Mouse (Mus musculus): Measurements from ENCODE around the gene Plod1. TPM values are rescaled to one million over a fixed set of nuclear protein-coding genes. Genes with fewer than 3 reads are reported as not detected.
A peak's percentile ranks its signal among the peaks of the same experiment; 100 is the strongest.
"Not testable (repeated sequence)": the region's sequence is repeated elsewhere in the genome, so short reads cannot be mapped to it uniquely, and the experiment has no call there.

Gene Plod1
- polyA plus RNA-seq, 1 experiment from 2014 or later = 20.4 TPM

DNA sequence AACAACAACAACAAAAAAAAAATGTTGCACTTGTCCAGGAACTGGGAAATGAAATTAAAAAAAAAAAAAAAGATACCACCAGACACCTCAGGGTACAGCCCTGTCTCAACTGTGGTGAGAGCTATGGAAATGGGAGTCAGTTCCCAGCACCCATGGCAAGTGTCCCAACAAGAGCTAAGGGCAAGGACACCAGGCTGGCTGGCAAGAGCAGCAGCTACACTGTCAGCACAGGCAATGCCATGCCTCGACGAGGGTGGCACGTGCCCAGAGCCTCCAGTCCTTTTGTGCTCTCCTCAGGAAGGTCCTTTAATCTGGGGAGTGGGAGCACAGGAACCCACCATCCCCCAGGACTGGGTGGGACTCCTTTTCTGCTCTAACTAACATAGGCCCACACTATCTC lies 52.4 kb downstream of the Plod1 start:
- Histone ChIP-seq H3K4me3 (replicated peaks) (no peak overlapping the region), H3K4me2 (replicated peaks) (no peak overlapping the region), H3K27ac (no peak overlapping the region), H3K36me3 (peaks cover 96% of the 10 kb centered on the region), H3K4me1 (replicated peaks) (no peaks in the 10 kb centered on the region), H3K9me3 (no peaks in the 10 kb centered on the region), H3K27me3 (no peaks in the 10 kb centered on the region), H3K9ac (replicated peaks) (no peak overlapping the region)
- WGBS = 94% methylated on average over 3 of the region's 3 CpGs
- ATAC-seq = no peak

DNA sequence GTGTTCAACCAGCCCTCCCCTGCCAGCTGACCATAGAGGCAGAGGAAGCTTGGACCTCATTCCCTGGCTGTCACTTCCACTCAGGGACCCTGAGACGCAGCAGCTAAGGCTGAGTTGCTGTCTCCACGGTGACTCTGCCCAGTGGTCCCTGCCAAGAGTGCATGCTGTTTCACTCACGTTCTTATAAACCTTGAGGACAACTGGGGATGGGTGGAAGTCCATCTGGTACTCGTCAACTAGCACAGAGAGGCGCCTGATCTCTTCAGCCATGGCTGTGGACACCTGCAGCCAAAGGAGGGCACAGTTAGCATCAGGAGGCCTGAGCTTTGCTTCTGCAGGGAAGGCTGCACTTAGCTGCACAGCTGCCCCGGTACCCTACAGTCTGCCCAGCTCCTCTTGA lies 53.5 kb downstream of the Plod1 start:
- H3K9me3 ChIP-seq = no peaks in the 10 kb centered on the region
- H3K27me3 ChIP-seq = no peaks in the 10 kb centered on the region
- no peaks in the 10 kb centered on the region for H3K4me1 ChIP-seq (replicated peaks)
- H3K4me2 ChIP-seq (replicated peaks) = no peak overlapping the region
- H3K36me3 ChIP-seq = peaks cover 96% of the 10 kb centered on the region
- H3K9ac ChIP-seq (replicated peaks) = no peak overlapping the region
- no peak overlapping the region for H3K4me3 ChIP-seq (replicated peaks)
- no peak overlapping the region for H3K27ac ChIP-seq
- 91% methylated on average over 6 of the region's 6 CpGs for WGBS
- no peak for ATAC-seq

- no peak overlapping the region for H3K27ac ChIP-seq
- H3K4me2 ChIP-seq (replicated peaks) = no peak overlapping the region
- H3K4me3 ChIP-seq (replicated peaks) = no peak overlapping the region
- 94% methylated on average over 7 of the region's 7 CpGs for WGBS
- no peaks in the 10 kb centered on the region for H3K27me3 ChIP-seq
- H3K9ac ChIP-seq (replicated peaks) = no peak overlapping the region
- H3K4me1 ChIP-seq (replicated peaks) = no peaks in the 10 kb centered on the region
- peaks cover 93% of the 10 kb centered on the region for H3K36me3 ChIP-seq
- no peaks in the 10 kb centered on the region for H3K9me3 ChIP-seq
- ATAC-seq = no peak
Measured at GRCm38 (mm10) chr4:147881792-147882191, 54.8 kb downstream of the Plod1 start.

- WGBS = 54% methylated on average over 5 of the region's 5 CpGs
- no peaks in the 10 kb centered on the region for H3K27me3 ChIP-seq
- H3K27ac ChIP-seq = no peak overlapping the region
- H3K9me3 ChIP-seq = no peaks in the 10 kb centered on the region
- peaks cover 93% of the 10 kb centered on the region for H3K36me3 ChIP-seq
- H3K4me2 ChIP-seq (replicated peaks) = no peak overlapping the region
- H3K4me1 ChIP-seq (replicated peaks) = no peaks in the 10 kb centered on the region
- no peak overlapping the region for H3K9ac ChIP-seq (replicated peaks)
- ATAC-seq = no peak
- H3K4me3 ChIP-seq (replicated peaks) = no peak overlapping the region
Measured at GRCm38 (mm10) chr4:147879865-147880264, 56.7 kb downstream of the Plod1 start.

DNA sequence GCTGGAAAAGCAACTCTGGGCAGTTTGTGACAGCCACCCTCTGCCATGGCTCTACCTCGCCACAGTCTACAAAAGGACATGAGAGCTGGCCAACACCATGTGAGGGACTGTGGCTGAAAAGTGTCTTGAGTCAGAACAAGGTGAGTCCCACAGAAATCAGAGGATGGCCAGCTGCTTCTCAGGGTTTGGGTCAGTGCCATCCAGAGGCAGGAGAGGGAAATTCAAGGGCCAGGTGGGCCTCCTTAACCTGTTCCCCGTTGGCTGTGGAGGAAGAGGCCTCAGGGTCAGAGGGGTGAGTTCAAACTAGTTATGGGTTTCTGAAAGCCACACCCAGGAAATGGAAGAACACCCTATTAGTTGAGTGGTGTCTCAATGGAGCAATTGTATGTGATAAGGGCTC lies 57.1 kb downstream of the Plod1 start:
- ATAC-seq = no peak
- no peaks in the 10 kb centered on the region for H3K4me1 ChIP-seq (replicated peaks)
- H3K36me3 ChIP-seq = peaks cover 94% of the 10 kb centered on the region
- no peak overlapping the region for H3K27ac ChIP-seq
- no peak overlapping the region for H3K4me3 ChIP-seq (replicated peaks)
- no peak overlapping the region for H3K4me2 ChIP-seq (replicated peaks)
- no peak overlapping the region for H3K9ac ChIP-seq (replicated peaks)
- H3K27me3 ChIP-seq = no peaks in the 10 kb centered on the region
- no peaks in the 10 kb centered on the region for H3K9me3 ChIP-seq
- WGBS = 81% methylated on average over 2 of the region's 2 CpGs

DNA sequence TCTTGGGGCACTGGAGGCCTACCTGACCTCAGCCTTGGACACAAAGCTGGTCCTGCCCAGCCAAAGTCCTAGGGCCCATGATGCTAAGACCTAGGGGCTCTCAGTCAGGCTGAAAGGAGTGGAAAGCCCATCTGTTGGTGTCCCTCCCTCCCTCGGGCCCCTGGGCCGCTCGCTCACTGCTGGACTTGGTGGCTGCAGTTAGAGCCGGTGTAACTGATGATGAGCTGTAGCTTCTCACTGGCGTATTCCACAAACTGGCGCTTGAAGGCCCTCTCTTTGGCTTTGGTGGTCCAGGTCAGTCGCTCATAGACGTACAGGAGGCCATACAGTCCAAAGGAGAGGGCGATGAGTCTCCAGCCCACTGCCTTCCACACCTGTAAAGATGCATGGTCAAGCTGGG lies 58.0 kb downstream of the Plod1 start:
- H3K4me3 ChIP-seq (replicated peaks) = no peak overlapping the region
- WGBS = 93% methylated on average over 9 of the region's 9 CpGs
- no peak overlapping the region for H3K4me2 ChIP-seq (replicated peaks)

GRCm38 (mm10) chr4:147875852-147876575 lies 60.6 kb downstream of the Plod1 start:
- Histone ChIP-seq H3K9ac (replicated peaks) (no peak overlapping the region), H3K27ac (no peak overlapping the region), H3K36me3 (peaks cover 92% of the 10 kb centered on the region), H3K4me2 (replicated peaks) (no peak overlapping the region), H3K4me1 (replicated peaks) (no peaks in the 10 kb centered on the region), H3K27me3 (no peaks in the 10 kb centered on the region), H3K4me3 (replicated peaks) (no peak overlapping the region), H3K9me3 (no peaks in the 10 kb centered on the region)
- ATAC-seq = no peak
- 91% methylated on average over 4 of the region's 4 CpGs for WGBS

More for the DNA sequence above, 58.0 kb downstream of the Plod1 start:
- H3K4me1 ChIP-seq (replicated peaks) = no peaks in the 10 kb centered on the region
- H3K9me3 ChIP-seq = no peaks in the 10 kb centered on the region
- H3K9ac ChIP-seq (replicated peaks) = no peak overlapping the region
- H3K27me3 ChIP-seq = no peaks in the 10 kb centered on the region
- ATAC-seq = no peak
- H3K27ac ChIP-seq = no peak overlapping the region
- H3K36me3 ChIP-seq = peaks cover 94% of the 10 kb centered on the region

- WGBS = 13% methylated on average over 5 of the region's 5 CpGs
- Histone ChIP-seq H3K4me2 (replicated peaks) (peak overlapping the region; percentile 86), H3K9ac (replicated peaks) (peak overlapping the region; percentile 64), H3K27me3 (no peaks in the 10 kb centered on the region), H3K36me3 (peaks cover 44% of the 10 kb centered on the region), H3K4me3 (replicated peaks) (peak overlapping the region; percentile 82), H3K9me3 (no peaks in the 10 kb centered on the region), H3K4me1 (replicated peaks) (peaks cover 25% of the 10 kb centered on the region), H3K27ac (0 out of 2 replicates have a peak overlapping the region, but pooled peaks have one; percentile 6)
- no peak for ATAC-seq
Measured at GRCm38 (mm10) chr4:147869238-147869637, 67.3 kb downstream of the Plod1 start.

GRCm38 (mm10) chr4:147868450-147869031 lies 68.0 kb downstream of the Plod1 start, which contains the start of the genes Miip and Fv1:
Gene Miip (minus strand): TSS chr4:147868816.
Gene Fv1 (plus strand): TSS chr4:147868979.
- Histone ChIP-seq H3K27ac (peak within 1 kb of the TSS; percentile 82), H3K4me1 (replicated peaks) (peaks cover 25% of the 10 kb centered on the region), H3K36me3 (peaks cover 43% of the 10 kb centered on the region), H3K4me2 (replicated peaks) (peak within 1 kb of the TSS; percentile 86), H3K9ac (replicated peaks) (peak within 1 kb of the TSS; percentile 84), H3K4me3 (replicated peaks) (peak within 1 kb of the TSS; percentile 82), H3K27me3 (no peaks in the 10 kb centered on the region), H3K9me3 (no peaks in the 10 kb centered on the region)
- WGBS = under 1% methylated on average over 30 of the region's 30 CpGs
- ATAC-seq = peak; percentile 98

DNA sequence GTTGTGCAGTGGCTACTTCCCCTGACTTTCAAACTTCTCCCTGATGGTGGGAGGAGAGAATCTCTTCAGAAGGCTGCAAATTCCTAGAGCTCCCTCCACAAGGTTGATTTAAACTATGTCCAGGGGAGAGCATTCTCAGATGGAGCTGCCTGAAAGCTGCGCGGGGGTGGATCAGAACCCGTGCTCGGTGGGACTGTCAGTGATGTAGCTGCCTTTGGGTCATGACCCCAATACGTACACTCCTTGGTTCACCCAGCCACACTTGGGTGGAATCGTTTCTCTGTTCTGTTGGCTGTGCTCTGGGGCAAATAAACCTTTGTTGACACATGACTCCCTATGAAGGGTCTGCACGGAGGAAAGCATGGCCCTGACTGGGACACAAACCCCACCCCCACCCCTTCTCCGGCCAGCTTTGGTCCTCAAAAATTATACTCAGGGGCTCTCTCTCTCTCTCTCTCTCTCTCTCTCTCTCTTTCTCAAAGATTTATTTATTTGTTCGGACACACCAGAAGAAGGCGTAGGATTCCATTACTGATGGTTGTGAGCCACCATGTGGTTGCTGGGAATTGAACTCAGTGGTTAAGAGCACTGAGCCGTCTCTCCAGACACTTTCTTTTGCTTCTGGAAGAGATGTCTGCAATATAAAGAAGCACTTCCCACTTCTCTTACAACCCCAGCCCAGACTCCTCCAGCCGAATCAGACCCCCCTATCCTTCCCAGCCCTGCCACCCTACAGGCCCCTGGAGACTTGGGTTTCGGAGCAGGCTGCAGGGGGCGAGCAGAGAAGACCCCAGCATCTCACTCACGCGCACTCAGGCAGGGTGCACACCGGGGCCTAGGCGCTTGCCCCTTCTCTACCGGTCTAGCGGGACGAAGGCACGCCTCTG lies 68.8 kb downstream of the Plod1 start:
- H3K4me3 ChIP-seq (replicated peaks) = peak overlapping the region; percentile 82
- peak overlapping the region; percentile 82 for H3K27ac ChIP-seq
- peaks cover 25% of the 10 kb centered on the region for H3K4me1 ChIP-seq (replicated peaks)
- WGBS = 9% methylated on average over 22 of the region's 22 CpGs
- no peaks in the 10 kb centered on the region for H3K27me3 ChIP-seq
- peak overlapping the region; percentile 84 for H3K9ac ChIP-seq (replicated peaks)
- H3K36me3 ChIP-seq = peaks cover 43% of the 10 kb centered on the region
- H3K9me3 ChIP-seq = no peaks in the 10 kb centered on the region
- peak overlapping the region; percentile 69 for H3K4me2 ChIP-seq (replicated peaks)
- ATAC-seq = peak; percentile 2; the same call in 1 of the 2 replicates

- Histone ChIP-seq H3K4me1 (replicated peaks) (peaks cover 25% of the 10 kb centered on the region), H3K36me3 (peaks cover 43% of the 10 kb centered on the region), H3K4me2 (replicated peaks) (peak overlapping the region; percentile 69; the same call in 1 of the 2 replicates)
- not testable (repeated sequence) for H3K4me3 ChIP-seq (replicated peaks); H3K27me3 ChIP-seq; H3K9ac ChIP-seq (replicated peaks); ATAC-seq; H3K9me3 ChIP-seq; H3K27ac ChIP-seq
- WGBS = 66% methylated on average over 3 of the region's 3 CpGs
Measured at GRCm38 (mm10) chr4:147866793-147867192, 69.8 kb downstream of the Plod1 start.

GRCm38 (mm10) chr4:147866056-147866455 lies 70.5 kb downstream of the Plod1 start:
- no peak for ATAC-seq

More at GRCm38 (mm10) chr4:147866056-147866455, 70.5 kb downstream of the Plod1 start:
- no peak overlapping the region for H3K4me3 ChIP-seq (replicated peaks)
- H3K36me3 ChIP-seq = peaks cover 46% of the 10 kb centered on the region
- H3K27ac ChIP-seq = no peak overlapping the region
- no peak overlapping the region for H3K4me2 ChIP-seq (replicated peaks)
- H3K9ac ChIP-seq (replicated peaks) = no peak overlapping the region
- WGBS = 94% methylated on average over 9 of the region's 9 CpGs
- no peaks in the 10 kb centered on the region for H3K27me3 ChIP-seq
- H3K4me1 ChIP-seq (replicated peaks) = peaks cover 25% of the 10 kb centered on the region
- no peaks in the 10 kb centered on the region for H3K9me3 ChIP-seq
